In genomic region chrX:20412221-20412620, GRCm38 (mm10) we compare ENCODE assay signal across 24 mouse cellular contexts. TPM values are rescaled to one million over a fixed set of nuclear protein-coding genes. Genes with fewer than 3 reads are reported as not detected.
DNase-seq lines count a peak whose midpoint lies in the region; ATAC-seq and TF ChIP-seq lines count a peak whose summit lies in the region.
"Had no signal": no experiment of that assay in that cellular context is flagged by ENCODE, and none has a peak within 500 bp of the region (broad histone marks: within the 10 kb centered on the region; RNA-seq: fewer than 3 reads in every experiment).

No protein-coding gene starts in this region.

- no peaks in the 10 kb centered on the region for H3K27me3 ChIP-seq in liver, embryonic 13.5 days
- H3K27me3 ChIP-seq in intestine, embryonic 15.5 days (replicated peaks), result no peaks in the 10 kb centered on the region
- H3K27me3 ChIP-seq: embryonic facial prominence, embryonic 13.5 days; forebrain, embryonic 13.5 days; hindbrain, embryonic 15.5 days; kidney, embryonic 15.5 days; limb, embryonic 12.5 days had no signal

- no peaks in the 10 kb centered on the region for H3K9me3 ChIP-seq in ES-E14 (ENCODE audit: control insufficient read depth, insufficient read depth, low read depth, low read length)
- H3K9me3 ChIP-seq in liver, embryonic 13.5 days (replicated peaks), result no peaks in the 10 kb centered on the region
- no peaks in the 10 kb centered on the region for H3K9me3 ChIP-seq in intestine, embryonic 15.5 days
- H3K9me3 ChIP-seq: embryonic facial prominence, embryonic 13.5 days; forebrain, embryonic 13.5 days; hindbrain, embryonic 15.5 days; kidney, embryonic 15.5 days; limb, embryonic 12.5 days had no signal

- no peak overlapping the region for H3K27ac ChIP-seq in ES-E14 (ENCODE audit: insufficient read depth, low read depth, low read length, poor library complexity, severe bottlenecking)
- H3K27ac ChIP-seq in liver, embryonic 13.5 days, result peak overlapping the region; percentile 50
- no peak overlapping the region for H3K27ac ChIP-seq in intestine, embryonic 15.5 days
- H3K27ac ChIP-seq: embryonic facial prominence, embryonic 13.5 days; forebrain, embryonic 13.5 days; gastrocnemius, adult 2 months; hindbrain, embryonic 15.5 days; kidney, embryonic 15.5 days; limb, embryonic 12.5 days had no signal

- no peak overlapping the region for H3K4me3 ChIP-seq in ES-E14 (ENCODE audit: insufficient read depth in 1 of 2, low read depth in 1 of 2, low read length in 2 of 2, poor library complexity in 1 of 2, severe bottlenecking in 1 of 2)
- no peak overlapping the region for H3K4me3 ChIP-seq in liver, embryonic 13.5 days (replicated peaks)
- no peak overlapping the region for H3K4me3 ChIP-seq in intestine, embryonic 15.5 days (replicated peaks)
- H3K4me3 ChIP-seq: embryonic facial prominence, embryonic 13.5 days; erythroblast, embryonic 14.5 days; forebrain, embryonic 13.5 days; gastrocnemius, adult 2 months; hindbrain, embryonic 15.5 days; kidney, embryonic 15.5 days; limb, embryonic 12.5 days had no signal

- ATAC-seq in liver, embryonic 13.5 days (ENCODE audit: low read depth), result peak; percentile 87
- no peak for ATAC-seq in intestine, embryonic 15.5 days
- ATAC-seq: forebrain, embryonic 13.5 days; intestine, embryonic 16.5 days had no signal

- no peaks in the 10 kb centered on the region for H3K36me3 ChIP-seq in ES-E14 (ENCODE audit: control insufficient read depth, insufficient read depth, low read length, poor library complexity, severe bottlenecking)
- no peaks in the 10 kb centered on the region for H3K36me3 ChIP-seq in liver, embryonic 13.5 days
- H3K36me3 ChIP-seq in intestine, embryonic 15.5 days, result no peaks in the 10 kb centered on the region
- H3K36me3 ChIP-seq: embryonic facial prominence, embryonic 13.5 days; hindbrain, embryonic 15.5 days; kidney, embryonic 15.5 days; limb, embryonic 12.5 days had no signal

- in situ Hi-C loops in ES-E14 (cut with MboI; ENCODE audit: low sequenced_read_pairs in 2 of 2, unreplicated experiment in 2 of 2), result no loop called here

- WGBS in liver, embryonic 13.5 days (ENCODE audit: insufficient replicate concordance), result 61% methylated on average over 3 of the region's 3 CpGs
- WGBS in intestine, embryonic 15.5 days, result 69% methylated on average over 3 of the region's 3 CpGs

- peak; percentile 43 for DNase-seq in ES-E14 (ENCODE audit: low read depth, low spot score)
- DNase-seq in ZHBTc4 (ENCODE audit: low read depth, low spot score), result peak; percentile 78
- peak; percentile 40 for DNase-seq in liver, embryonic 13.5 days
- DNase-seq in ovary, adult 18-20 months (ENCODE audit: low spot score), result no peak
- DNase-seq in testis, postnatal 10 days (ENCODE audit: low spot score), result no peak
- DNase-seq in cerebellum, adult 11-12 months, result no peak
- DNase-seq: adrenal gland, postnatal 25 days; cerebellum, adult 18-20 months; cerebellum, postnatal 14 days; gastrocnemius, adult 2 months; heart, postnatal 4 days; kidney, postnatal 36 days; lung, adult 2 months; lung, postnatal 14 days; midbrain, embryonic 14.5 days; right cerebral cortex, postnatal 14 days had no signal

- no peak overlapping the region for H3K9ac ChIP-seq in ES-E14 (ENCODE audit: insufficient read depth, low read depth, low read length, poor library complexity, severe bottlenecking)
- no peak overlapping the region for H3K9ac ChIP-seq in liver, embryonic 13.5 days
- H3K9ac ChIP-seq in intestine, embryonic 15.5 days, result no peak overlapping the region
- H3K9ac ChIP-seq: embryonic facial prominence, embryonic 13.5 days; forebrain, embryonic 13.5 days; hindbrain, embryonic 15.5 days; kidney, embryonic 15.5 days; limb, embryonic 12.5 days had no signal

- H3K4me2 ChIP-seq in liver, embryonic 13.5 days, result no peak overlapping the region
- H3K4me2 ChIP-seq in intestine, embryonic 15.5 days (replicated peaks), result no peak overlapping the region
- H3K4me2 ChIP-seq: embryonic facial prominence, embryonic 13.5 days; forebrain, embryonic 13.5 days; hindbrain, embryonic 15.5 days; kidney, embryonic 15.5 days; limb, embryonic 12.5 days had no signal

- H3K4me1 ChIP-seq in ES-E14 (ENCODE audit: control insufficient read depth in 2 of 2, insufficient read depth in 2 of 2, low read length in 2 of 2, poor library complexity in 1 of 2), result peaks cover 0 to 2% of the 10 kb centered on the region in 2 experiments; a peak in 1 of 4 replicates
- H3K4me1 ChIP-seq in liver, embryonic 13.5 days (replicated peaks), result peaks cover 10% of the 10 kb centered on the region
- no peaks in the 10 kb centered on the region for H3K4me1 ChIP-seq in intestine, embryonic 15.5 days (replicated peaks)
- H3K4me1 ChIP-seq: embryonic facial prominence, embryonic 13.5 days; hindbrain, embryonic 15.5 days; kidney, embryonic 15.5 days; limb, embryonic 12.5 days had no signal

TF ChIP-seq in ES-E14, 5 proteins besides CTCF, POLR2A, EP300 and RAD21:
- no peak for TF ChIP-seq CHD2 (IDR thresholded peaks at IDR 0.05; ENCODE audit: low read depth, low read length)
- TF ChIP-seq ZC3H11A (IDR thresholded peaks at IDR 0.05; ENCODE audit: borderline replicate concordance, low read depth, low read length), result no peak
- TF ChIP-seq HCFC1 (IDR thresholded peaks at IDR 0.05; ENCODE audit: borderline replicate concordance, insufficient read depth, low read length), result no peak
- TF ChIP-seq ZNF384 (IDR thresholded peaks at IDR 0.05; ENCODE audit: low read depth, low read length), result no peak
- no peak for TF ChIP-seq MAFK (IDR thresholded peaks at IDR 0.05; ENCODE audit: insufficient read depth, low read depth, low read length)
TF ChIP-seq in ES-E14: peak in this region for 0.

RNA-seq across cellular contexts. Expression of gene Jade3, which starts 13.3 kb away (rescaled TPM):
- 14.4 and 23.1 TPM in 2 replicates for total RNA-seq in ES-E14 (2012; rRNA removed)
- 6.0 and 8.4 TPM in 2 replicates for polyA plus RNA-seq in liver, embryonic 13.5 days (2015; fragmentation: Nextera tagmentation; extraction: Ambion mirVana)
- 8.3 and 11.3 TPM in 2 replicates for polyA plus RNA-seq in intestine, embryonic 15.5 days (2015; fragmentation: Nextera tagmentation; extraction: Ambion mirVana)

RNA-seq across cellular contexts. Expression of gene Rp2, which starts 47.9 kb away (rescaled TPM):
- 17.9 and 22.3 TPM in 2 replicates for total RNA-seq in ES-E14 (2012; rRNA removed)
- 10.2 and 13.1 TPM in 2 replicates for polyA plus RNA-seq in liver, embryonic 13.5 days (2015; fragmentation: Nextera tagmentation; extraction: Ambion mirVana)
- polyA plus RNA-seq in intestine, embryonic 15.5 days (2015; fragmentation: Nextera tagmentation; extraction: Ambion mirVana), result 17.1 and 18.1 TPM in 2 replicates

Comparison
In these comparisons a context has a peak if more than half of its experiments do, and no peak if none do; other contexts are left out.
1. DNase-seq: peak in ES-E14 (single experiment), ZHBTc4 (single experiment) and liver, embryonic 13.5 days (single experiment); none in ovary, adult 18-20 months (single experiment), testis, postnatal 10 days (single experiment) and cerebellum, adult 11-12 months (single experiment).